Mouse (Mus musculus): Measurements from ENCODE around the gene Tmem178b. TPM values are rescaled to one million over a fixed set of nuclear protein-coding genes. Genes with fewer than 3 reads are reported as not detected.

Gene Tmem178b
- total and polyA plus RNA-seq, 3 experiments = 0.16 TPM; not detected in 2

DNA sequence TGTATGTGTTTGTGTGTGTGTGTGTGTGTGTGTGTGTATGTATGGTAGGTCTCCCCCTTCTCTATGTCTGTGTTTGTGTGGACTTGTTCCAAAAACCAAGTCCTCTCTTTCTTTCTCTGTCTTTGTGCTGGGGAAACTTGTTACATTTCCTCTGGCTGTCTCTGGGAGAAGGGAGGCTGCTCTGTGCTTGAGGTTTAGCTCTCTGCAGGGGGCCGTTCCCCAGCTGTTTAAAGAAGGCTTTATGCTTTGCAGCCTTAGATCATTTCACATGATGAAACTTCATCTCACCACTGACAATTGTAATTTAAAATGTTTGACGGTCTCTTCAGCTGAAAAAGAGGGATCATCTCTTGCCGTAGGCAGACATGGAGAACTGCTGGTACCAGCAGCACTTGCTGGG, 243.2 kb downstream of the Tmem178b start:
- TF ChIP-seq CTCF (IDR thresholded peaks at IDR 0.05; ENCODE audit: low read depth, low read length) (no peak), GATA1 (IDR thresholded peaks at IDR 0.05; ENCODE audit: borderline replicate concordance, low read length) (no peak), TAL1 (conservative IDR thresholded peaks at IDR 0.05; ENCODE audit: low read depth, low read length) (no peak), GATA2 (IDR thresholded peaks at IDR 0.05; ENCODE audit: borderline replicate concordance, low read depth, low read length) (no peak), POLR2AphosphoS5 (IDR thresholded peaks at IDR 0.05; ENCODE audit: insufficient replicate concordance, low read depth, low read length) (no peak)
- DNase-seq (ENCODE audit: low spot score) (no peak), ATAC-seq (ENCODE audit: extremely low read depth, insufficient number of reproducible peaks, low FRiP score, poor library complexity, severe bottlenecking) (no peak)
- no peaks in the 10 kb centered on the region for H3K27me3 ChIP-seq (ENCODE audit: insufficient read depth, low read length)
- no peaks in the 10 kb centered on the region for H3K36me3 ChIP-seq (replicated peaks)
- H3K4me3 ChIP-seq (ENCODE audit: low read depth, low read length) = no peak overlapping the region
- no peaks in the 10 kb centered on the region for H3K4me1 ChIP-seq (ENCODE audit: insufficient read depth, low read depth, low read length)
- no peaks in the 10 kb centered on the region for H3K9me3 ChIP-seq (replicated peaks)

DNA sequence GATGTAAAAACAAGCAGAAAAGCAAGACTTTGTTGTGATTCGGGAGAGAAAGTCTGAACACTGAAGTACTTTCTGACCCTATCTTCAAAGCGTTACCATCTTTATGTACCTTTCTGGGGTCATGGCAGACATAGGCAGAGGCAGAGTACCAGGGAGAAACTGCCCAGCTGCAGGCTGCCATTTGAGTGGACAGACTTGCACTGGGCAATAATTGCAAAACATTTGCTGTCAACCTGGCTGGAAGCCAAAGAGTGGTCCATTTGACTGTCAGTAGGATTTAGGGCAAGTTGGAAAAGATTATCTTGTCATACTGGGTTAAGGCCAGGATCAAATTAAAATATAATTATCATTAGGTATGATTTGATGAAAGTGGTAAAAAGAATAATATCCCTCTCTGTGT, 247.1 kb downstream of the Tmem178b start:
- Histone ChIP-seq H3K4me1 (ENCODE audit: insufficient read depth, low read depth, low read length) (no peaks in the 10 kb centered on the region), H3K9me3 (replicated peaks) (no peaks in the 10 kb centered on the region), H3K27me3 (ENCODE audit: insufficient read depth, low read length) (no peaks in the 10 kb centered on the region), H3K36me3 (replicated peaks) (no peaks in the 10 kb centered on the region), H3K4me3 (ENCODE audit: low read depth, low read length) (no peak overlapping the region)
- no peak for ATAC-seq (ENCODE audit: extremely low read depth, insufficient number of reproducible peaks, low FRiP score, poor library complexity, severe bottlenecking)
- TF ChIP-seq GATA2 (IDR thresholded peaks at IDR 0.05; ENCODE audit: borderline replicate concordance, low read depth, low read length) (no peak), POLR2AphosphoS5 (IDR thresholded peaks at IDR 0.05; ENCODE audit: insufficient replicate concordance, low read depth, low read length) (no peak), CTCF (IDR thresholded peaks at IDR 0.05; ENCODE audit: low read depth, low read length) (no peak), GATA1 (IDR thresholded peaks at IDR 0.05; ENCODE audit: borderline replicate concordance, low read length) (no peak), TAL1 (conservative IDR thresholded peaks at IDR 0.05; ENCODE audit: low read depth, low read length) (no peak)
- no peak for DNase-seq (ENCODE audit: low spot score)

- Histone ChIP-seq H3K36me3 (replicated peaks) (no peaks in the 10 kb centered on the region), H3K4me3 (ENCODE audit: low read depth, low read length) (no peak overlapping the region), H3K27me3 (ENCODE audit: insufficient read depth, low read length) (no peaks in the 10 kb centered on the region), H3K9me3 (replicated peaks) (no peaks in the 10 kb centered on the region), H3K4me1 (ENCODE audit: insufficient read depth, low read depth, low read length) (no peaks in the 10 kb centered on the region)
- no peak for ATAC-seq (ENCODE audit: extremely low read depth, insufficient number of reproducible peaks, low FRiP score, poor library complexity, severe bottlenecking)
- no peak for DNase-seq (ENCODE audit: low spot score)
- TF ChIP-seq CTCF (IDR thresholded peaks at IDR 0.05; ENCODE audit: low read depth, low read length) (no peak), POLR2AphosphoS5 (IDR thresholded peaks at IDR 0.05; ENCODE audit: insufficient replicate concordance, low read depth, low read length) (no peak), GATA1 (IDR thresholded peaks at IDR 0.05; ENCODE audit: borderline replicate concordance, low read length) (no peak), TAL1 (conservative IDR thresholded peaks at IDR 0.05; ENCODE audit: low read depth, low read length) (no peak), GATA2 (IDR thresholded peaks at IDR 0.05; ENCODE audit: borderline replicate concordance, low read depth, low read length) (no peak)
Observed at GRCm38 (mm10) chr6:40121494-40121893, 248.4 kb downstream of the Tmem178b start.

GRCm38 (mm10) chr6:40123070-40123690, 250.1 kb downstream of the Tmem178b start:
- TF ChIP-seq GATA2 (IDR thresholded peaks at IDR 0.05; ENCODE audit: borderline replicate concordance, low read depth, low read length) = no peak
- no peak for TF ChIP-seq TAL1 (conservative IDR thresholded peaks at IDR 0.05; ENCODE audit: low read depth, low read length)
- TF ChIP-seq CTCF (IDR thresholded peaks at IDR 0.05; ENCODE audit: low read depth, low read length) = no peak
- no peak for TF ChIP-seq GATA1 (IDR thresholded peaks at IDR 0.05; ENCODE audit: borderline replicate concordance, low read length)
- TF ChIP-seq POLR2AphosphoS5 (IDR thresholded peaks at IDR 0.05; ENCODE audit: insufficient replicate concordance, low read depth, low read length) = no peak
- no peak for DNase-seq (ENCODE audit: low spot score)
- Histone ChIP-seq H3K27me3 (ENCODE audit: insufficient read depth, low read length) (no peaks in the 10 kb centered on the region), H3K4me3 (ENCODE audit: low read depth, low read length) (no peak overlapping the region), H3K36me3 (replicated peaks) (no peaks in the 10 kb centered on the region), H3K4me1 (ENCODE audit: insufficient read depth, low read depth, low read length) (no peaks in the 10 kb centered on the region), H3K9me3 (replicated peaks) (no peaks in the 10 kb centered on the region)
- ATAC-seq (ENCODE audit: extremely low read depth, insufficient number of reproducible peaks, low FRiP score, poor library complexity, severe bottlenecking) = no peak

GRCm38 (mm10) chr6:40123960-40124359, 250.9 kb downstream of the Tmem178b start:
- TF ChIP-seq POLR2AphosphoS5 (IDR thresholded peaks at IDR 0.05; ENCODE audit: insufficient replicate concordance, low read depth, low read length) (no peak), GATA2 (IDR thresholded peaks at IDR 0.05; ENCODE audit: borderline replicate concordance, low read depth, low read length) (no peak), TAL1 (conservative IDR thresholded peaks at IDR 0.05; ENCODE audit: low read depth, low read length) (no peak), CTCF (IDR thresholded peaks at IDR 0.05; ENCODE audit: low read depth, low read length) (no peak), GATA1 (IDR thresholded peaks at IDR 0.05; ENCODE audit: borderline replicate concordance, low read length) (no peak)
- H3K36me3 ChIP-seq (replicated peaks) = no peaks in the 10 kb centered on the region
- no peaks in the 10 kb centered on the region for H3K4me1 ChIP-seq (ENCODE audit: insufficient read depth, low read depth, low read length)
- H3K4me3 ChIP-seq (ENCODE audit: low read depth, low read length) = no peak overlapping the region
- H3K27me3 ChIP-seq (ENCODE audit: insufficient read depth, low read length) = no peaks in the 10 kb centered on the region
- ATAC-seq (ENCODE audit: extremely low read depth, insufficient number of reproducible peaks, low FRiP score, poor library complexity, severe bottlenecking) = no peak
- no peak for DNase-seq (ENCODE audit: low spot score)
- H3K9me3 ChIP-seq (replicated peaks) = no peaks in the 10 kb centered on the region

GRCm38 (mm10) chr6:40128716-40129115, 255.6 kb downstream of the Tmem178b start:
- Histone ChIP-seq H3K36me3 (replicated peaks) (no peaks in the 10 kb centered on the region), H3K9me3 (replicated peaks) (no peaks in the 10 kb centered on the region), H3K27me3 (ENCODE audit: insufficient read depth, low read length) (no peaks in the 10 kb centered on the region), H3K4me1 (ENCODE audit: insufficient read depth, low read depth, low read length) (no peaks in the 10 kb centered on the region), H3K4me3 (ENCODE audit: low read depth, low read length) (no peak overlapping the region)
- ATAC-seq (ENCODE audit: extremely low read depth, insufficient number of reproducible peaks, low FRiP score, poor library complexity, severe bottlenecking) (no peak), DNase-seq (ENCODE audit: low spot score) (no peak)
- no peak for TF ChIP-seq CTCF (IDR thresholded peaks at IDR 0.05; ENCODE audit: low read depth, low read length)
- TF ChIP-seq GATA2 (IDR thresholded peaks at IDR 0.05; ENCODE audit: borderline replicate concordance, low read depth, low read length) = no peak
- TF ChIP-seq TAL1 (conservative IDR thresholded peaks at IDR 0.05; ENCODE audit: low read depth, low read length) = no peak
- no peak for TF ChIP-seq POLR2AphosphoS5 (IDR thresholded peaks at IDR 0.05; ENCODE audit: insufficient replicate concordance, low read depth, low read length)
- no peak for TF ChIP-seq GATA1 (IDR thresholded peaks at IDR 0.05; ENCODE audit: borderline replicate concordance, low read length)
